Mouse (Mus musculus): Measurements from ENCODE around the gene Itga11. TPM values are rescaled to one million over a fixed set of nuclear protein-coding genes. Genes with fewer than 3 reads are reported as not detected.

The Itga11 gene
- total RNA-seq, 1 experiment from 2014 or later, result 1.9 TPM

- no peak for DNase-seq
These were observed 6.7 kb downstream of the Itga11 start for GRCm38 (mm10) chr9:62684311-62684710.

DNA sequence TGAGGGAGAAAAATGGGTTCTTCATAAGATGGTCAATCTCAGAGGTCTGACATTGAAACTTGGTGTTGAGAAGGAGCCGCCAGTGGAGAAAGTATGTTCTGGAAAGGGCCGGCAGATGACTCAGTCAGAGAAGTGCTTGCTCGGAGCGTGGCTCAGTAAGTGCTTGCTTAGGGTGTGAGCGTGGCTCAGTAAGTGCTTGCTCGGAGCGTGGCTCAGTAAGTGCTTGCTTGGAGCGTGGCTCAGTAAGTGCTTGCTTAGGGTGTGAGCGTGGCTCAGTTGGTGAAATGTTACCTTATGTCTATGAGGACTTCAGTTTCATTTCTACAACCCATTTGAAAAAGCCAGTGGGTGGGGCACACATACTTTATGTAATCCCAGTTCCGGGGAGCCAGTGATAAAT, 12.1 kb downstream of the Itga11 start:
- no peak for DNase-seq

DNA sequence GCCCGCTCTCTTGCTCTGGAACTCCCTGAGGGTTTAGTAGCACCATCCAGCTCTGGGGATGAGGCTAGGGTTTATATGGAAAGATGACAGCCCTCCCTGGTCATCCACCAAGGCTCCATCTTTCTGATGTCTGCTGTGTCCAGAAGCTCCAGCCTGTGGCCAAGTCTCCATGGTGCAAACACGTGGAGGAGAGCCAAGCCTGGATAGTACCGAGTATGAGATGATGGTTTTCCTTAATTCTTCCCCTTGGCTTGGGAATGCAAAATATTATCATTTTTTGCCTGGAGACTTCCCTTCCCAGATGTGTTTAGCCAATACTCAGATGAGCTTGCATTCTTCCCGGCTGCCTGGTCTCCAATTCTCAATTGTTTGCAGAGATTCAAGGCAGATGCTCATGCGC, 16.4 kb downstream of the Itga11 start:
- no peak for DNase-seq

DNA sequence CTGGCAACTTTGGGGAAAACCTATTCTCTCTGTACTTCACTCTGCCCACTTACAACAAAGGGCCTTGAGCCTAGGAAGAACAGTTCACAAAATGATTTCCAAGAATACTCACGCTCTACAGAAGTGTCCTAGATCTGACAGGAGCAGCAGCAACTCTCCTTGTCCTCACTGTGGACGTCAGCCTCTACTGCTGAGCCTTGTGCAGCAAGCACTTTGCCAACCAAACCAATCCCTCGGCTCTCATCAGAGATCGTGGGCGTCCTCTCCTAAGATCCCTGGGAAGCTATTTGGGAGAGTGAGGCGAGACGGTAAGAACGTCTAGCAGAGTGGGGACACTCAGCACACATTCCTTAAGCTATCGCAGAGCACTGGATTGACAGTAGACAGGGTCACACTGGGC, 17.6 kb downstream of the Itga11 start:
- DNase-seq, result no peak

DNA sequence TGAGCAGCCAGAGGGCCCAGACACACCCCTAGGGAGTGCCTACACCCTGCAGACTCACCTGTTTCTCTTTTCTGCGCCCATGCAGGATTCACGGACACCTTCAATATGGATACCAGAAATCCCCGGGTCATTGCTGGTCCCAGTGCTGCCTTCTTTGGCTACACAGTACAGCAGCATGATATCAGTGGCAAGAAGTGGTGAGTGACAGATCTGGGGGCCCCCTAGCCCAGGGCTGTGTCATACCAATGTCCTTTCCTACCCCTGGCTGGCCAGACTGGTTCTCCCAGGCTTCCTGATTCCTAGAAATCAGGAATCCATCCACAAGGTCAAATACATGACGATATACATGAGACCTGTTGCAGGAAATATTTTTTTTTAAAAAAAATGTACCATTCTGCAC, 19.2 kb downstream of the Itga11 start:
- no peak for DNase-seq

DNA sequence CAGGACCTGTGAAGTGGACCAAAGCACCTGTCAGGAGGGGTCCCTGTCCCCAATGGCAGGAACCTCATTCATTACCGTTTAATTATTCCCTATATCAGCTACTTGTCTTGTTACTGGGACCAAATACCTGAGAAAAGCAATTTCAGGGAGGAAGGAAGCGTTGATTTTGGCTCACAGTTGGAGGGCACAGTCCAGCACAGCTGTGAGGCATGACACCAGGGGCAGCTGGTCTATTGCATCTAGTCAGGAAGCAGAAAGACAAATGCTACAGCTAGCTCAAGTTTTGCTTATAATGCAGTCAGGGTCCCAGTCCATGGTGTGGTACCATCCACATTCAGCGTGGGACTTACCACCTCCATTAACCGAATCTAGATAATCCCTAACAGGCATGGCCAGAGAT, 29.6 kb downstream of the Itga11 start:
- no peak for DNase-seq

DNA sequence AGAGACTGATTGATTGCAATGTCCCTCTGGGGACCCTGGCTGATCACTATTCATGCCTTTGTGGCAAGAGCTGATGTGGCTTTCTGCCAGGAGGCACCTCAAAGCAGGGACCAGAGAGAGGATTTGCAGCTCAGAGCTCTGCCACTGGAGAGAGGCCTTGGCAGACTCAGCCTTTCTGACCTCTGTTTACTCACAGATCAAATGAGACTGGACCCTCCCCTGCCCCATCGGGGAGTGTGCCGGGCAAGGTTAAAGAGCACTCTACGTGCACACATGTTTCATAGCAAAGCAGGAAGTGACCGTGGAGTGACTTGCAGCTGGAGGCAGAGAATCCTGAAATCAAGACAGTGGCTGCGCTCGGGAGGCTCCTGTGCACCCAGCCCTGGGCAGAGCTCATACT, 30.2 kb downstream of the Itga11 start:
- peak; percentile 68 for DNase-seq

DNA sequence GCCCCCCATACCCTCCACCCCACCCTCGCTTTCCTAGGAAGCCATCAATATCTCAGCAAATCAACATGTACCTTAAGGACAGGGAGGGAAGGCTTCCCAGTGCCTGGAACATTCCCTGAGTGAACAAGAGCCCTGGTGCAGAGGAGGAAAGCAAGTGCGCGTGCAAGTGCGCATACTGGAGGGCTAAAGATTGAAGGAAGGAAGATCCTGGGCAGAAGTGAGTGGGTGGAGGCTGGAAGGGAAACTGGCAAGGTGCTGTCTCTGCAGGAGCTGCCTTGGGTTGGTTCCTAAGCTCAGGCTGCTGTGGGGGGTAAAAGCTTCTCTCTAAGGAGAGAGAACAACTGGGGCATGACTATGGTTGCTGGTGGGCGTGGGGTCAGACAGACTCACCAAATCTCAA, 32.4 kb downstream of the Itga11 start:
- DNase-seq, result no peak

DNA sequence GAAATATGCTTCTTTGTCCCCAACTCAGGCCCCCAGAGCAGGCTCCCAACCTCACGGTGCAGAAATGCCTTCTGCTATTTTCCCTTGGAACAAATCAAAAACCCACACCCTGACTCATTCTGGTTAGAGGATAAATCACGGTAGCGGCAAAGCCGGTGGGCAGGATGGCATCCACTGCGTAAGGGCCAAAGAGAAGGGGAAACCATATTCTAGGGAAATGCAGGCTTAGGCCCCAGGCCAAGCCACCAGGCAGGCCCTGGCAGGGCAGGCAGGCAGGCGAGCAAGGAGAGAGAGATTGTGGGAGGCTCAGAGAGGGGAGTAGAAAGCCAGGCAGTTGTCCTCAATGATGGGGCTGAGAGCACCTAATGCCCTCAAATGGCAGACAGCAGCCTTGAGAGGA, 34.7 kb downstream of the Itga11 start:
- DNase-seq, result peak; percentile 13

DNA sequence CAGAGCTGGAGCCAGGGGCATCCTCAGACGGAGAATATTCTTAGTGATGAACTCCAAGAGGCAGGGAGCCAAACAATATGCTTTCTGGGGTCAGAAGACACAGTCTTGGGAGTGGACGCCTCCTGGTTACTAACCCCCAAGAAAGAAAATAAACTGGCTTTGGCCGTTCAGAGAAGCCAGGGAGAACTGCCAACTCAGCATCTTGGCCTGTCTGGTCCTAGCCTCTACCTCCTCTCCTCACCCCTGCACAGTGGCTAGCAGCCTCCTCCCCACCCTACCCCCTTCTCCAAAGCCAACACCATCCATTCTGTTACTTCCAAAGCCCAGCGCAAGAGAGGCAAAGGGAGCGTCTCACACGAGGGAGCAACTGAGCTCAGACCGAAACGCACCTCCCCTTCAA, 35.4 kb downstream of the Itga11 start:
- no peak for DNase-seq

DNA sequence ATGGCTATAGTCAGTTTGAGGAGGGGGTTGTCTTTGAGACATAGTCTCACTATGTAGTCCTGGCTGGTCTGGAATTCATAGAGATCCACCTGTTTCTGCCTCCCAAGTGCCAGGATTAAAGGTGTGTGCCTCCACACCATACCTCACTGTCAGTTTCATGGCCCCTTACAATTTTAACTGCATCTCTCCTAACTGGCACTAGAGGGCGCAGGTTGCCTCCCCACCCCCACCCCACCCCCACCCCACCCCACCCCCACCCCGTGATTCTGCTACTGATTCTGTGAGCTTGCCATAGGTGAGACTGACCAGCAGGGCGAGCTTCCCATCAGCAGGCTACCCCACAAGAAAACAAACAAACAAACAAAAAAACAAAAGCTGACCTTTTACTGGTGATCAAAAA, 36.7 kb downstream of the Itga11 start:
- DNase-seq, result no peak

DNA sequence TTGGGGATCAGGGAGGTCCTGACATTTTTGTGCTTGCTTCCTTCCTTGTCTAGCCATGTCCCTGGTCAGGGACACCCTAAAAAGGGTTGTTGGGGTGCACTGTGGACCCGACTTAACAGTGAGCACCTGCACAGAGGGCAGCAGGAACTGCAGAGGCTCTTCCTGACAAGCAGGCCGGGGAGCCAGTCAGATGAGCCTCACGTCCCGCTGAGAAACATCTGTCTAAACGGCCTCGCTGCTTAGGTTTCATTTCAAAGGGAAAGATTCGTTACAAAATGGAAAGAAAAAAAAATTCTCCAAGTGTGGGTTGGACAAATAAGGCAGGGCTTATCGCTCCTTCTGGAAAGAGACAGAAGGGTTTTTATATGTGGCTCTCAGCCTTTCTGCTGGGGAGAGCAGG, 40.4 kb downstream of the Itga11 start:
- DNase-seq, result no peak

DNA sequence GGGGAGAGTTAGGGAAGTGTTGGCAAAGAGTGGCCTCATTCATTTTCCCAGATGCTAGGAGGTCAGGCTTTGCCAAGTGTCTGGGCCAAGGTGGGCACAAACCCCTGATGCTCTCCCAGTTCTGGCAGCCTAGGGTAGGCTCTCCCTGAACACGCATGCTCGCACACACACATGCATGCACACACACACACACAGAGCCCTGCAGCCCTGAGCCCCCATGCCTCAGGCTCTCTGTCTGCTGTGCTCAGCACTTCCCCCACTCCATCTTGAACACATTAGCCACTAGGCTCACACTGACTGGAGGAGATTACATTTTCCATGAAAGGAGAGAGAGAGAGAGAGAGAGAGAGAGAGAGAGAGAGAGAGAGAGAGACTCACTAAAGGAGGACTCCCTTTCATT, 44.2 kb downstream of the Itga11 start:
- DNase-seq, result no peak

DNA sequence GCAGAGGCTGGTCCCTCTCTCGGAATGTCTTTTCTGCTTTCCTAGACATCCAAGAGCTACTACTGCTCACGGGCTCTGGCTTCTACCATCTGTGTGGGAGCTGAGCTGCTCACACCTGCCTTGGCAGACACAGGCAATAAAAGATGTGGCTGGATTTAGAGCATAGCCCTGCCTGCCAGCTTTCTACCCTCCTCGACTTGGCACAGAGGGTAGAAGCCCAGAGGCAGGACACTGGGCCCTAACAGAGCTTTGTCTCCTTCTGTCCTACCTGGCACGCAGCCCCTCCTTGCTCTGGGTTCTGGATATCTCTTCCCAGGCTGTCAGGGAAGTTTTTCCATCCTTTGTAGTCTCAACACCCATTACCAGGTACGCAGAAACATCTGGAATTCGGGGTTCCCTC, 45.1 kb downstream of the Itga11 start:
- no peak for DNase-seq

DNA sequence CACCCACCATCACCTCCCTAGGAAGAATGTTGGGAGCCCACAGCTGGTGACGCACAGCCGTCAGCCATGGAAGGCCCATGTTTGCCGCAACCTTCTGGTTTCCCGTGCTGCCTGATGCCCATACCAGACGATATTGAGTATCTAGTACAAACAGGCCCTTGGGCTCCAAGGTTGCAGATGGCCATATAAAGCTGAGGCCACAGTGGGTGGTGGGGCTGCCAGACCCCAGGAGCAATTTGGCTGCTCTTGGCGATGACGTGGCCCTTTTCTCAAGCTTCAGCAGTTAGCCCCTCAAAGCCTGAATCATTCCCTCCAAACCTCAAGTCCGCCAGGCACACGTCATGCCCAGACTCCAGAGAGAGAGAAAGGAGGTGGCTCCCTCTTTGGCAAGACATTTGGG, 46.5 kb downstream of the Itga11 start:
- no peak for DNase-seq

DNA sequence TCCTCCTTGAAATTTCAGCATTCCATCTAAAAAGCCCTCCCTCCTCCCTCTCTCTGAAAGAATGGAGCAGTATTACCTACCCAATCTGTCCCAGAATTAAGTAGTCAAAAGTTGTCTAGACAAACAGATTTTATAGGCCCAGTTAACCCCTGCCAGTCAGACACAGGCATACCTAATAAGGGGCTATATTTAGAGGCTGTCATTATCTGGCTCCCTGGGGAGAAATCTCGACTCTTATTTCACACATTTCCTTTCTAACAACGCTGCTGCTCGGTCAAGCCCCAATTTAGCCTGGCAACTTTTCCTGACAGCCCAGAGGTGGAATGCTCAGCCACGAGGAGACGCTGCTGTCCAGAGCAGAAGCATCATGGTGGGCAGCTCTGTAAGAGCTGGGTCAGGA, 47.6 kb downstream of the Itga11 start:
- DNase-seq, result no peak

- DNase-seq, result peak; percentile 51
These were observed 48.8 kb downstream of the Itga11 start for GRCm38 (mm10) chr9:62726472-62726871.

- peak; percentile 68 for DNase-seq
These were observed 67.1 kb downstream of the Itga11 start for GRCm38 (mm10) chr9:62744558-62745275.

GRCm38 (mm10) chr9:62746646-62747045, 69.0 kb downstream of the Itga11 start:
- no peak for DNase-seq

DNA sequence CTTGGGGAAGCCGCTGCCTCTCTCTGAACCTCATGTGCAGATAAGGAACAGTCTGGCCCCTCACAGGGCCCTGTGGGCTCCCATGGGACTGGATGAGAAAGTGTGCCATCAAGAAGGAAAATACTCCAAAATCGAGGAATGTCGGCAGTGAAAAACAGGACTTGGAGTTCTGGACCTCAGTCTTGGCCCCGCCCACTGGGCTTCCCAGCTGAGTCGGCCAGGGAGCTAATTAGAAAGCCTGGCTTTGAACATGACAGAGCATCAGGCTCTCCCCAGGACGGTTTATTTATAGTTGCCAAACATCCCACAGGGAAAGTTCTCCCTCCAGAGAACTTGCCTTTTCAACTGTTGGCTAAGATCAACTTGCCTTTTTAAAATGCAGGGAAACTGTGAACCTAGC, 72.0 kb downstream of the Itga11 start:
- DNase-seq, result peak; percentile 37

DNA sequence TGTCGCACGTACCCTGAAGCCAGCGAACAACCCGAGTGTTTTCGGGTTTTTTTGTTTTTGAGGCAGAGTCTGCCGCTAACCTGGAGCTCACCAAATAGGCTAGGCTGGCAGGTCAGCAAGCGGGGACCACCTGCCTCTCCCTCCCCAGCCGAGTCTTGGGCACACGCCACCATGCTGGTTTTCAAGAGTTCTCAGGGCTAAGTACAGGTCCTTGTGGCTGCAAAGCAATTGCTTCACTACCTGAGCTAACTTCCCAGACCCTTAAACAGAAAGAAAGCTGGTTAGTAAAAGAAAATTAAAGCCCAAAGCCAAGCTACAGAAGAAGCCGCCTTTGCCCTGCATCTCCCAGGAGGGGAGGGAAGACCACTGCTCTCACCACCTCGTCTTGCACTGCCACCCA, 72.8 kb downstream of the Itga11 start:
- no peak for DNase-seq

GRCm38 (mm10) chr9:62758288-62758687, 80.7 kb downstream of the Itga11 start:
- no peak for DNase-seq

DNA sequence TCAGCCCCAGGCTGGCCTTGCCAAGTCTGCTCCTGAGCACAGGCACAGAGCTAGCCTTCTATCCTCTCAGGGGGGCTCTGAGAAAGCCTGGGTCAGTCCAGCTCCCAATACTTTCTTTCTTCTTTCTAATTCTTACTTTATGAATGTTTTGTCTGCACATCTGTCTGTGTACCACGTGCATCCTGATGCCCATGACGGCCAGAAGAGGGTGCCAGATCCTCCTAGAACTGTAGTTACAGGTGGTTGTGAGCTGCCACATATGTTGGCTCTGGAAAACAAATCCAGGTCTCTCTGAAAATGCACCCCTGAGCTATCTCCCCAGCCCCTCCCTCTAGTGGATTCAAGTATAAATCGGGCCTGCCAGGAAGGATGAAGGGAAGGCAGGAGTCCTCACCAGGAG, 82.0 kb downstream of the Itga11 start:
- no peak for DNase-seq

GRCm38 (mm10) chr9:62763478-62763877, 85.9 kb downstream of the Itga11 start:
- no peak for DNase-seq

- DNase-seq, result no peak
These were observed 87.7 kb downstream of the Itga11 start for GRCm38 (mm10) chr9:62765346-62765745.
